Comparison of ENCODE assay signal across 8 mouse cellular contexts in genomic region chr12:85532613-85533460, GRCm38 (mm10). TPM values are rescaled to one million over a fixed set of nuclear protein-coding genes. Genes with fewer than 3 reads are reported as not detected.
A peak's percentile ranks its signal among the peaks of the same experiment; 100 is the strongest.
DNase-seq lines count a peak whose midpoint lies in the region; ATAC-seq and TF ChIP-seq lines count a peak whose summit lies in the region.

No protein-coding gene starts in this region.

- H3K4me3 ChIP-seq in limb, embryonic 14.5 days (replicated peaks; ENCODE audit: low read length): no peak overlapping the region
- H3K4me3 ChIP-seq in limb, embryonic 10.5 days: no peak overlapping the region
- no peak overlapping the region for H3K4me3 ChIP-seq in heart, embryonic 15.5 days
- H3K4me3 ChIP-seq in liver, embryonic 15.5 days (replicated peaks): no peak overlapping the region
- no peak overlapping the region for H3K4me3 ChIP-seq in hindbrain, embryonic 12.5 days

- peak; percentile 75 for DNase-seq in limb, embryonic 14.5 days (ENCODE audit: low spot score)
- DNase-seq in limb, embryonic 10.5 days (ENCODE audit: low spot score): no peak
- DNase-seq in adrenal gland, postnatal 36 days: peak; percentile 66 to 72
- peak; percentile 46 for DNase-seq in splenic B cell, adult 2 months (ENCODE audit: low read depth, low spot score)
- no peak for DNase-seq in retina, postnatal 1 day

- 63% methylated on average over 14 of the region's 14 CpGs for WGBS in limb, embryonic 14.5 days
- WGBS in limb, embryonic 10.5 days: 71% methylated on average over 14 of the region's 14 CpGs
- WGBS in heart, embryonic 15.5 days: 35% methylated on average over 14 of the region's 14 CpGs
- 18% methylated on average over 14 of the region's 14 CpGs for WGBS in liver, embryonic 15.5 days (ENCODE audit: insufficient replicate concordance)
- WGBS in hindbrain, embryonic 12.5 days: 78% methylated on average over 14 of the region's 14 CpGs

- H3K36me3 ChIP-seq in limb, embryonic 14.5 days (ENCODE audit: control insufficient read depth, insufficient read depth, low read length): no peaks in the 10 kb centered on the region
- no peaks in the 10 kb centered on the region for H3K36me3 ChIP-seq in limb, embryonic 10.5 days
- H3K36me3 ChIP-seq in heart, embryonic 15.5 days: no peaks in the 10 kb centered on the region
- H3K36me3 ChIP-seq in liver, embryonic 15.5 days (replicated peaks): no peaks in the 10 kb centered on the region
- no peaks in the 10 kb centered on the region for H3K36me3 ChIP-seq in splenic B cell, adult 2 months (ENCODE audit: control insufficient read depth, insufficient read depth, low read length, poor library complexity, severe bottlenecking)
- H3K36me3 ChIP-seq in hindbrain, embryonic 12.5 days: no peaks in the 10 kb centered on the region

- H3K9me3 ChIP-seq in limb, embryonic 14.5 days (ENCODE audit: control insufficient read depth, low read length): no peaks in the 10 kb centered on the region; the same call in 1 of the 2 replicates
- H3K9me3 ChIP-seq in limb, embryonic 10.5 days (replicated peaks): no peaks in the 10 kb centered on the region
- no peaks in the 10 kb centered on the region for H3K9me3 ChIP-seq in heart, embryonic 15.5 days (replicated peaks)
- no peaks in the 10 kb centered on the region for H3K9me3 ChIP-seq in liver, embryonic 15.5 days (replicated peaks)
- H3K9me3 ChIP-seq in hindbrain, embryonic 12.5 days (replicated peaks): no peaks in the 10 kb centered on the region

- H3K27ac ChIP-seq in limb, embryonic 14.5 days (replicated peaks; ENCODE audit: low read depth, low read length): no peak overlapping the region
- no peak overlapping the region for H3K27ac ChIP-seq in limb, embryonic 10.5 days
- peak overlapping the region; percentile 77 for H3K27ac ChIP-seq in heart, embryonic 15.5 days
- peak overlapping the region; percentile 61 for H3K27ac ChIP-seq in liver, embryonic 15.5 days (replicated peaks)
- no peak overlapping the region; the same call in 1 of the 2 replicates for H3K27ac ChIP-seq in hindbrain, embryonic 12.5 days

- H3K4me1 ChIP-seq in limb, embryonic 14.5 days (ENCODE audit: control insufficient read depth, insufficient read depth, low read length): peaks cover 4% of the 10 kb centered on the region; the same call in 1 of the 2 replicates
- H3K4me1 ChIP-seq in limb, embryonic 10.5 days: no peaks in the 10 kb centered on the region
- H3K4me1 ChIP-seq in heart, embryonic 15.5 days (replicated peaks): peaks cover 21% of the 10 kb centered on the region
- peaks cover 9% of the 10 kb centered on the region; the same call in 1 of the 2 replicates for H3K4me1 ChIP-seq in liver, embryonic 15.5 days (replicated peaks)
- H3K4me1 ChIP-seq in hindbrain, embryonic 12.5 days: no peaks in the 10 kb centered on the region

- no peak for TF ChIP-seq POLR2A in limb, embryonic 14.5 days (IDR thresholded peaks at IDR 0.05; ENCODE audit: borderline replicate concordance, extremely low read depth, insufficient read depth, insufficient read length)

- H3K27me3 ChIP-seq in limb, embryonic 14.5 days (ENCODE audit: control insufficient read depth, insufficient read depth, low read length): no peaks in the 10 kb centered on the region
- no peaks in the 10 kb centered on the region for H3K27me3 ChIP-seq in limb, embryonic 10.5 days (ENCODE audit: low read depth, poor library complexity, severe bottlenecking)
- no peaks in the 10 kb centered on the region for H3K27me3 ChIP-seq in heart, embryonic 15.5 days
- no peaks in the 10 kb centered on the region for H3K27me3 ChIP-seq in liver, embryonic 15.5 days
- H3K27me3 ChIP-seq in splenic B cell, adult 2 months (ENCODE audit: control insufficient read depth, insufficient read depth, low read length, poor library complexity, severe bottlenecking): no peaks in the 10 kb centered on the region
- H3K27me3 ChIP-seq in hindbrain, embryonic 12.5 days: no peaks in the 10 kb centered on the region

- ATAC-seq in limb, embryonic 14.5 days (ENCODE audit: low FRiP score, low read depth): no peak; the same call in 1 of the 2 replicates
- peak; percentile 75 for ATAC-seq in heart, embryonic 15.5 days (replicated peaks; ENCODE audit: insufficient number of reproducible peaks, insufficient read depth, low FRiP score, low read depth)
- ATAC-seq in liver, embryonic 15.5 days (ENCODE audit: insufficient read depth): peak; percentile 60
- no peak for ATAC-seq in hindbrain, embryonic 12.5 days (ENCODE audit: low FRiP score)

- H3K4me2 ChIP-seq in limb, embryonic 14.5 days (replicated peaks; ENCODE audit: low read depth, low read length, severe bottlenecking): no peak overlapping the region
- no peak overlapping the region for H3K4me2 ChIP-seq in heart, embryonic 15.5 days
- H3K4me2 ChIP-seq in liver, embryonic 15.5 days: peak overlapping the region; percentile 23
- no peak overlapping the region for H3K4me2 ChIP-seq in hindbrain, embryonic 12.5 days (replicated peaks)

- no peak overlapping the region for H3K9ac ChIP-seq in limb, embryonic 14.5 days (ENCODE audit: low read depth, low read length, severe bottlenecking)
- H3K9ac ChIP-seq in heart, embryonic 15.5 days: no peak overlapping the region
- no peak overlapping the region for H3K9ac ChIP-seq in liver, embryonic 15.5 days
- no peak overlapping the region for H3K9ac ChIP-seq in hindbrain, embryonic 12.5 days

RNA-seq across cellular contexts. Expression of gene Fos, which starts 59.1 kb away (rescaled TPM):
- 13.6 and 19.7 TPM in 2 replicates for polyA plus RNA-seq in limb, embryonic 14.5 days (2012; rRNA removed)
- 17.1 and 19.3 TPM in 2 replicates for polyA plus RNA-seq in limb, embryonic 14.5 days (2014; fragmentation: Nextera tagmentation; extraction: Ambion mirVana)
- polyA plus RNA-seq in limb, embryonic 10.5 days (2016; fragmentation: Nextera tagmentation; extraction: Ambion mirVana): 0.76 and 0.80 TPM in 2 replicates
- 10 to 100 TPM in 1 of 2 experiments, 1 to 10 TPM in 1; 8.4 to 18.8 TPM for total RNA-seq in adrenal gland, postnatal 36 days (2021)
- 5.4 and 5.9 TPM in 2 replicates for polyA plus RNA-seq in heart, embryonic 15.5 days (2015; fragmentation: Nextera tagmentation; extraction: Ambion mirVana)
- polyA plus RNA-seq in liver, embryonic 15.5 days (2015; fragmentation: Nextera tagmentation; extraction: Ambion mirVana): 1.5 and 1.7 TPM in 2 replicates
- polyA plus RNA-seq in hindbrain, embryonic 12.5 days (2016; fragmentation: Nextera tagmentation; extraction: Ambion mirVana): 2.4 and 2.7 TPM in 2 replicates

Comparison
In these comparisons a context has a peak if more than half of its experiments do, and no peak if none do; other contexts are left out.
1. DNase-seq: peak in limb, embryonic 14.5 days (single experiment), adrenal gland, postnatal 36 days (2 of 2) and splenic B cell, adult 2 months (single experiment); none in limb, embryonic 10.5 days (single experiment) and retina, postnatal 1 day (single experiment).
2. ATAC-seq: peak in heart, embryonic 15.5 days (single experiment) and liver, embryonic 15.5 days (single experiment); none in limb, embryonic 14.5 days (single experiment) and hindbrain, embryonic 12.5 days (single experiment).
3. H3K27ac ChIP-seq: peak in heart, embryonic 15.5 days (single experiment) and liver, embryonic 15.5 days (single experiment); none in limb, embryonic 14.5 days (single experiment), limb, embryonic 10.5 days (single experiment) and hindbrain, embryonic 12.5 days (single experiment).